Mouse (Mus musculus): Measurements from ENCODE around the gene Trim58.

Gene Trim58

DNA sequence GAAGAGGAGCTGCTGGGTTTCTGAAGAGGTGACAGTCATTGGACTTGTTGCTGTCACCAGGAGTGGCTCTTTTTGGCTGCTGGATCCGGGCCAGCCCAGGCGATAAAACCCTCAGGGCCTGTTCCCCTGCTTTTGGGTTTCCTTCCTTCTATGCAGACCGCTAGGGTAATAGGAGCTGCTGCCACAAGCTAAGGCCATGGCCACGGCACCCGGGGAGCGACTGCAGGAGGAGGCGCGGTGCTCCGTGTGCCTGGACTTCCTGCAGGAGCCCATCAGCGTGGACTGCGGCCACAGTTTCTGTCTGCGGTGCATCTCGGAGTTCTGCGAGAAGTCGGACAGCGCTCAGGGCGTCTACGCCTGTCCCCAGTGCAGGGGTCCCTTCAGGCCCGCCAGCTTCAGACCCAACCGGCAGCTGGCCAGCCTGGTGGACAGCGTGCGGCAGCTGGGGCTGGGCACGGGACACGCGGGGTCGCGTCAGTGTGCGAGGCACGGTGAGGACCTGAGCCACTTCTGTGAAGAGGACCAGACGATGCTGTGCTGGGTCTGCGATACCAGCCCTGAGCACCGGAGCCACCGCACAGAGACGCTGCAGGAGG, at the start of gene Trim58:
Gene Trim58, plus strand, starts transcription at position 194 of the 596 bp plus-strand sequence.
- no peak for DNase-seq (ENCODE audit: low spot score in 2 of 2)

DNA sequence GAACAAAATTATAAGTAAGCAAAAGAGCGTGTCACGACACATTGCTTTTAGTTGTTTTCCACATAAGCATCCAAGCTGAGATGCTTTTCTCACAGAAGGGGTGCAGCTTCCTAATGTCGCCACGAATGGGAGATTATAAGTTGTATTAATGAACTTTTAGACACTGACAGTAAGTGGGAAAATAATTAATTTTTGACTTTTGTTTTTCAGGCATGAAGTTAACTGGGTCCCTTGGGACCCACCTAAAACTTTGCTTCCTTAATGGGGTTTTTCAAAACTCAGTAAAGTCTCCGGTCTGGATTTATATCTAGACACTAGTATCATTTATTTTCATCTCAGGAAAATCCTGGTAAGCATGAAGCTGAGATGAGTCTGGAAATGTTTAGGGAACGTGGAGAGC, 45.5 kb upstream of the Trim58 start, which contains the start of gene Olfr324:
Gene Olfr324, plus strand, starts transcription at position 301 of the 400 bp plus-strand sequence.
- DNase-seq (ENCODE audit: low spot score in 2 of 2), result no peak

DNA sequence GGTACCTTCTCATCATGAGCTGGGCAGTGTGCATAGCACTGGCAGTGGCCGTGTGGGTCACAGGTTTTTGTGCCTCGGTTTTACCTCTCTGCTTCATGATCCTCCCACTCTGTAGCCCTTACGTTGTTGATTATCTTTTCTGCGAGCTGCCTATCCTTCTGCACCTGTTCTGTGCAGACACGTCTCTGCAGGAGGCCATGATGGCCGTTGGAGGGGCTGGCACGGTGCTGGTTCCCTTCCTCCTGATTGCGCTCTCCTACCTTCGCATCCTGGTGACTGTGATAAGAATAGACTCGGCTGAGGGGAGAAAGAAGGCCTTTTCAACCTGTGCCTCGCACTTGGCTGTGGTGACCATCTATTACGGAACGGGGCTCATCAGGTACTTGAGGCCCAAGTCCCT, 42.4 kb upstream of the Trim58 start:
- DNase-seq (ENCODE audit: low spot score in 2 of 2), result no peak

DNA sequence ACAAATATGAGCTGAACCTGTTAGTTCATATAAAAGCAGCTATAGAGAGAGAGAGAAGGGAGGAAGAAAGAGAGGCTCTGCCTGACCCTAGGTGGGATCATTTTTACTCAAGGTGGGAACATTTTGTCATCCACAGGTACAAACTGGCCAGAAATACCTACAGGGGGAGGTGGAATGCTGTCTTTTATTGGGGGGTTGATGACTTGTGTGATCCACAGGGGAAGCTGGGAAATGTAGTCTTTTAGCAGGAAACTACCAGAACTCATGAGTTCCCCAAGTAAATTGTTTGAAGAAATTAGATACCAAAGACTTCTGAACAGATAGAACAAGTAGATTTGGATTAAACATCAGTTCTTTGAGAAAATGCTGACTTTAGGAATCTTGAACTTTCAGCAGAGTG, 38.2 kb upstream of the Trim58 start:
- no peak for DNase-seq (ENCODE audit: low spot score in 2 of 2)

DNA sequence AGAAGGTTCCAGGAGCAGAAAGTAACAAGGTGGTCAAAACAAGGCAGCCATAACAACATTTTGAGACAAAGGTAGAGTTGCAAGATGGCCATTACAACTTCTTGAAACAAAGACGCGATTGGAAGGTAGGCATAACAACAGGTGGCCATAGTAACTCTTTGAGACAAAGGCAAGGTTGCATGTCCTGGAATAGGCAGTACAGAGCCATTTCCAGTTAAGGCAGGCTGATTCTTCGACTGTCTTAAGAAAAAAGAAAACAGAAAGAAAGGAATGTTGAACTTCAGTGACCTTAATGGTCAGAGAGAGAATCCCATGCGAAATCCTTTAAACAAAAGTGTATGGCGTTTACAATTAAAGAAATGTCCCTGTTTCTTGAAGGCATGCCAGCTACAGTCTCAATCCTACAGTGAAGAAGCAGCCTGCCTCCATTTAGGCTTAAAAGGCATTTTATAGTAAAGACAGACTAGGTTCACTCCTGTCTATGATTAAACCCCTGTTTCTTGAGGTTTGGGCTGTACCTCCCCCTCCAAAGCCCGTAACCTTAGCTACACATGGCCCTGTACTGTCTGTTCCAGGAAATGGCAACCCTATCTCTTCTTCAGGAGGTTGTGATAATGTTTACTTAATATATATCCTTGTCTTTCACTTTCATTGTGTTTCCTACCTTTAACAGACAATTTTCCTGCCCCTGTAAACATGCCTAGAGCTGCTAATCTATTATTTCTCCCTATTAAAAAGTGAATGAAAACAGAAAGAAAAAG, 37.3 kb upstream of the Trim58 start:
- DNase-seq (ENCODE audit: low spot score in 2 of 2), result no peak

DNA sequence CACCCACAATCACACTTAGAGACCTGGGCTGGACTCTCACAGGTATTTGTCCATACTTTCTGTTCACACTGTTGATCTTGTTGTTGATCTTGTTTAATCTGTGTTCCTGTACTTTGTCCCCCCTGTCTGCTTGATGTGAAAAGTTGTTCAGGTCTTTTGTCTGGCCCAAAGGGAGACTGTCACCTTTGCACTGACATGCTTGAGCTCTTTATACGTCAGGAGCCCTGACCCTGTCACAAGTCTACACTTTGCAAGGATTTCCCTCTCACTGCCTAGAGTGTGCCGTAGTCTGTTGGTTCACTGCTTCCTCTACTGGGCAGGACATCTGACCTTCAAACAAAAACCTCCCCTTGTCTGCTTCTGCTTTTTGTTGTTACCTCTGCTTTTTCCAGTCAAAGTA, 35.6 kb upstream of the Trim58 start:
- no peak for DNase-seq (ENCODE audit: low spot score in 2 of 2)

DNA sequence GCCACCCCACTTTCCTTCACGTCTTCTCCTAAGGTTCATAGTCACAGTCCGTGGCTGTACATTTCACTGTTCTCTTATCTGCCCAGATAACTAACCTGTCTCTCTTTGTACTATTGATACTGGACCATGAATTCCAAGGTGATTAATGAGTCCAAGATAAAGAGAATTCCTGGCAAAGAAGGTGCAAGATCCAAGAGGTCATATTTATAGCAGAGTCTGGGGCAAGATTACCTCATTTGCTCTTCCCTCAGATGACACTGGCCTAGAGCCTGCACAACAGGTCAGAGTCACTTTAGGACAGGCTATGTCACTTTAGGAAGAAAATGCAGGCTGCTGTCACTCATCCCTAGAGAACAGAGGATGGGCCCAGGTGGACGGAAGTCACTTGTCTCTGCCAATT, 35.0 kb upstream of the Trim58 start:
- DNase-seq (ENCODE audit: low spot score in 2 of 2), result no peak

DNA sequence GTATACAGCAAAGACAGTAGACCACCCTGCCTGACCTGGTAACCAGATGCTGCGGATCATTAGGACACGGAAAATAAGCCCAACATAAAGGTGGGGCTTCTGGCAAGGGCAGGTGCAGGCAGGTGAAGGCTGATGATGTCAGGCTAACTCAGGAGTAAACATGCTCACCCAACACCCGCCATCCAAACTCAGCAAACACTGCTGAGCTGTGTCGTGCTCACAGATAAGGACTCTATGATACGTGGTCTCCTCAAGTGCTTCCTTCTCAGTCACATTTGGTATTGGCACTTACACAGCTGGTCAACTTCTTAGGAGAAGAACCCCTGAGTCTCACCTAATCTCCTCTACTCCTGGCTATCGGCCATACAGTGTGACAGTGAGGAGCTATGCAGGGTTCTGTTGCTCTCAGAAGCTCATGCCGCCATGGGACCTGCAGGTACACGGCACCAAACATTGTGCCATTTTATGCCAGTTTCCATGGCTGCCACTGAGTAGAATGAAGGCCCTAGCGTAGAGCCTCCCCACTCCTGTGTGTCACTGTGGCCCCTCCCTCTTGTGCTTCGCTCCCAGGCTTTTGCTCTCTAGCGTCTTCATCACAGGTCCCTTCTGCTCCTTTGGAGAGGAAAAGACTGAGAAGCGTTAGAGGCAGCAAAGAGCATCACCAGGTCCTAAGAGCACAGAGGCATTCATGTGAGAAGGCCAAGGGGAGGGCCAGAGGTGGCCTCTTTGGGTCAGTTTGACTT, 33.9 kb upstream of the Trim58 start:
- DNase-seq (ENCODE audit: low spot score in 2 of 2), result no peak

DNA sequence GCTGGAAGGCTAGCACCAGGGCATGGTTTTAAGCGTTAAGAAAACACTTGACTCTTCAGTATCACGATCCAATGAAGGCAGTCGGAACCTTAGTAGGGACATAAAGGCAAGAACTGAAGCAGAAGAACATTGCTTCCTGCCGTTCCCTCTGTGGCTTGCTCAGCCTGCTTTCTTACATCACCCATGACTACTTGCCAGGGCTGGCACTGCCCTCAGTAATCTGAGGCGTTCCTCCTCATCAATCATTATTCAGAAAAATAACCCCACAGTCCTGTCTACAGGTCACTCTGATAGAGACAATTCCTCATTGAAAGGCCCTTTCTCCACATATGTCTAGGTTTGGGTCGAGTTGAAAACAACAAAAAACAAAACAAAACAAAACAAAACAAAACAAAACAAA, 33.2 kb upstream of the Trim58 start:
- no peak for DNase-seq (ENCODE audit: low spot score in 2 of 2)

DNA sequence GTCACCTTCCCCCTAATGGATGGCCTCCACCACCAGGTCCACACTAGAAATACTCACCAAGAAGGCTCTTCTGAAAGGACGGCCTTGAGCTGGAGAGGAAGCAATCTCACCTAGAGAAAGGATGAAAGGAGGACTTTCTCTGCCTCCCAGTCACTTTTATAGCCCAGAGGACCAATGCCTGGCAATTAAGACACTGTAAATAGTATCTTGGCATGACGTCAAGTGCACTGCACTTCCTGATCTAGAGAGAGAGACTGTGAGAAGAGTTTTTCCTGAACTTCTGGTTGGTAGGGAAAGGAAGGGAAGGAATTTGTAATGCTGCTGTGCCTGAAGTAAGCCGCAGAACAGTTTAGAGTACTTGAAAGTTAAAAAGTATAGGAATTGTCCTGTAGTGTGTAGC, 26.9 kb upstream of the Trim58 start:
- DNase-seq (ENCODE audit: low spot score in 2 of 2), result no peak

DNA sequence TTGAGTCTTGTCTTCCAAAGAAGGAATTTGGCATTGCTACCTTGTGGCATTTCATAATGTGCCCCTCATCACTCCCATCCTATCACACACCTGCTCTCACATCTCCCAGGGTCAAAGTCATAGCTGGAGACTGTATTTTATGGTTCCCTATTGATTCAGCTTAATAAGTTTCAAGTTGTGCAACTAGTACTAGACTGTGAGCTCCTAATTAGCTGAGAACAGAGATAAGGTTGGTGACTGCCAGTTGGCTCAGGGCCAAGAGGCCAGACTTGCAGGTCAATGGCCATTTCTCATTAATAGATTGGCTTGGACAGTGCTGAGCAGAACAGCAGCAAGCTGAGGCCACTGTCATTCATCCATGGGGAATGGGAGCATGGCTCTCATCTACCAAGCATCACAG, 25.7 kb upstream of the Trim58 start:
- no peak for DNase-seq (ENCODE audit: low spot score in 2 of 2)

DNA sequence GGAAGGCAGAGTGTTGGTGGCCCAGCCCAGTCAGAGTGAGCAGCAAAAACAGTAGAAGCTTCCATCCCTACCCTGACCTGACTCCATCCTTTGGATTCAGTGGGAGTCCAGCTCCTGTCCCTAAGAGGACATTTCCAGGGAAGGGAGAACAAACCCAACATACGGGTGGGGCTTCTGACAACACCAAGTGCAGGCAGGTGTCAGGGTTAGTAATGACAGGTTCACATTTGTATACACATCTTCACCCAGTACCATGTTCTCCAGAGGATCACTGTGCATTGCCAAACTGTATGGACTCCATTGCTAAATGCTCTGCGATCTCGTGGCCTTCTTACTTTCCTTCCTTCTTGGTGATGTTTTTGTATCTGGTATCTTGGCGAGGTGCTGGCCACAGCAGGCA, 24.3 kb upstream of the Trim58 start, which contains the start of gene 2210407C18Rik:
Gene 2210407C18Rik, minus strand, starts transcription at position 101 of the 400 bp plus-strand sequence.
- DNase-seq (ENCODE audit: low spot score in 2 of 2), result no peak

DNA sequence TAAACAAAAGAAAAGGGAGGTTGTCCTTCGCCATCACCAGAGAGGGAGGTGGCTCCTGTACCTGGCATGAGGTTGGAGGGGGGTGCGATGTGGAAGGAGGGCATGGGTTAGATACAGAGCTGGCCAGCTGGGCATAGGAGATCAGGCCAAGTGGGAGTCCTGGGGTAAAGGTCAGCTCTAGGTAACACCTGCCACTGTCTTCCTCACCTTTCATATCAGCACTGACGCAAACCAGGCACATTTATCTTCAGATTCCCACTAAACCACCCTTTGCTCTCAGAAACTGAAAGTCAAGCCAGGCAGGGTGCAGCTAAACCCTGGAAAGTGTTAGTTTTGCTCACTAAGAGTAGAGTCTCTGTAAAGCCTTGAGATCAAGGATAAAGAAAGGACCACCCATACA, 21.9 kb upstream of the Trim58 start:
- no peak for DNase-seq (ENCODE audit: low spot score in 2 of 2)

DNA sequence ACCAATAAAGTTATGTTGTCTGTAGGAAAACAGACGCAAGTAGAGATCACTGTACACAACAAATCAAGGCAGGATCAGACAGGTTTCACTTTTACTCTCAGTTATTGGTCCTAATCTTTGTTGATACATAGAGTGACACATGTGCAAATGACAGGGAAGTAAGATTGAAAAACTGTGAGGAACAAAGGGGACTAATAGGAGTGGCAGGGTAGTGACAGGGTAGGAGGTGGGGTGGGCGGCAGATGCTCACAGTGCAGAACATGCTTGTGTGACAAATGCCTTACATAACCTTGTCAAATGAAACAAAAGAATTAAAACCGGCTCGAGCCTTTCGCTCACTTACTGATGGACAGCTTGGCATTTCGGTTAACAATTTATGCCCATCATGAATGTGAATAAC, 21.5 kb upstream of the Trim58 start:
- DNase-seq (ENCODE audit: low spot score in 2 of 2), result no peak

DNA sequence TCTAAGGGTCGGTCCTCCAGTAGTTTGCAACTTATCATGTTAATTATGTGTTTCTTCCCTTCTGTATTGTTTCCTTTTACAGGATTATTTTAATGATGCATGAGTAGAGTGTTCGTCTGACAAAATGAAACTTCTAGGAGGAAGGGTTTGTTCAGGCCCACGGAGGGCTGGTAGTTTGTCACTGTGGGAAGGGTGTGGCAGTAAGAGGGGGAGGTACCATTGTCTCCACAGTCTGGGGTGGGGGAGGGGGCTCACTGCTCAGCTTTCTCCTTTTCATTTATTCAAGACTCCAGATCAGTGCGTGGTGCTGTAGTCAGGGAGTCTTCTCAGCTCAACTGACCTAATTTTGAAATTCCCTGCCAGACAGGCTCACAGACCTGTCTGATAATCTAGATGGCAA, 14.1 kb upstream of the Trim58 start:
- no peak for DNase-seq (ENCODE audit: low spot score in 2 of 2)

DNA sequence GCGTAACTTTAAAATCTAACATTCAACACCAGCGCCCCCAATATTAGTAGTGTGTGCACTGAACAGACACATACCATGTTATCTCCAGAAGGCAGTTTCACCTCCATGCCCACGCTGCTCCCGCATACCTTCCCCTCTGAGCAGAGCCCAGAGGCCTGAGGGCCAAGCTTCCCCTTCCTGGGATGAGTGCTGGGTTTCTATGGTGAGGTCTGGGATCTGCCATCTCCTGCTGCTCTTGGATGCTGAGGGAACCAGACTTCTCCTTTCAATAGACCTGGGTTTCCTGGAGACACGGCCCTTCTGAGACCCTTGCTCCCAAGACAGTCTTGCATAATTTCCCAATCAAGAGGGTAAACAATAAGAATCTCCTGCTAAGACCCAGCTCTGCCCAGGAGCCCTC, 9.9 kb upstream of the Trim58 start, which contains the start of gene Olfr323:
Gene Olfr323, minus strand, starts transcription at position 101 of the 400 bp plus-strand sequence.
- DNase-seq (ENCODE audit: low spot score in 2 of 2), result no peak

DNA sequence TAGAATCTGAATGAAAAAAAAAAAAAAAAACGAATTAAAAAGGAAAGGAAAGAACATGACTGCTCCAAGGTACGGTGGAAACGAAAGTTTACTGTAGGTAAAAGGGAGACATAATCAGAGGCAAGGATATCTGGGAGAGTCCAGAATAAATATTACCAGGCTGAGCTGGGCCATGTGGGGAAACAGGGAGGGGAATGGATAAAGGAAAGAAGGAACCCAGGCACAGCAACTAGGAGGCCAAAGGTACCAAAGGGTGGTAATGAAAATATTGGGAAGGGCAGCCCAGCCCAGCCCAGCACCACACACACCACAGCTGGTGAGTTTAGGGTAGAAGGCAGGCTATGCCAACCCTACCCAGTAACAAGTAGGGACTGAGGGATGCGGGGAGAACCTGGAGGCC, 5.4 kb upstream of the Trim58 start:
- DNase-seq (ENCODE audit: low spot score in 2 of 2), result no peak

DNA sequence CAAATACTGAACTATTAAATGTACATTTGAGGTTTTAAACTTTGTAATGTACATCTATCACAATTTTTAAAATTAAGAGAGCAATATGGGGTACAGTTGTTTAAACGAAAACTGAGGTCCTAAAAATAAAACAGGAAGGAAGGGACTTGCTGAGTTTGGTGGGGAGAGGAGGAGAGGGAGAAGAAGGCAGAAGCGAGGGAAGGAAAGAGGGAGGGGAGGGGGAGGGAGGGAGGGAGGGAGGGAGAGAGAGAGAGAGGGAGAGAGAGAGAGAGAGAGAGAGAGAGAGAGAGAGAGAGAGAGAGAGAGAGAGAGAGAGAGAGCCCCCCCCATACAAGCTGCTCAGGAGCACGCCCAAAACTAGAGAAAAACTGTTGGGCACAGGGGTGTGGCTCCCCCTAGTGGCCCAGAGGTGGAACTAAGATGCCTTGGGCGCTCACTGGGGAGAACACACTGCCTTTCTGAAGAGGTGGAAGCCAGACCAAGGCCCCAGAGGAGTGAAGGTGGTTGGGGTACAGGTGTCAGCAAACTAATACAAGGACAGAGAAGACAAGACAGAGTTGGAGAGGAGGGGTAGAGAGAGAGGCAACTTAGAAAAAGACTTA, 3.8 kb upstream of the Trim58 start:
- DNase-seq (ENCODE audit: low spot score in 2 of 2), result no peak

DNA sequence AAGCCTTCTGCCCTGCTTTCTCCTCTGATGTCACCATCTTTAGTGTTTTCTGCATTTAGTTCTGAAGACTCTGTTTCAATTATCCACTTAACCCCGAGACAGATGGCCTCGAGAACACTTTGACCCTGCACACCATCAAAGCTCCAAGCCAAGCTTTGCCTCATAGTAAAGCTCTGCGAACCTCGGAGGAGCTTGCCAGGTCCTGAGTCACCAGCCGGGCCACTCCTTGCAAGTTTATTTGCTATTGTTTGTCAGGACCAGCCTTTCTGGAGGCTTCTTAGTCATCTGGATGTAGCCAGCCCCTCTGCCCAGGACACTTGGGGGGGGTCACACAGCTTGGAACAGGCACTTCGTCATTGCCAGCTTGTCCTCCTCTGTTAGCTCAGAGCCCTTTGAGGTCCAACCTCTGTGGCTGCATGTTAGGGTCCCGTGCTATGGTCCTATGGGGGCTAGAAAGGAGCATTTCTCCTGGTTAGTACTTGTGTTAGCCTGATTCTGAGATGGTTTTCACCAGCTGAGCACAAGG, 2.0 kb upstream of the Trim58 start:
- no peak for DNase-seq (ENCODE audit: low spot score in 2 of 2)

DNA sequence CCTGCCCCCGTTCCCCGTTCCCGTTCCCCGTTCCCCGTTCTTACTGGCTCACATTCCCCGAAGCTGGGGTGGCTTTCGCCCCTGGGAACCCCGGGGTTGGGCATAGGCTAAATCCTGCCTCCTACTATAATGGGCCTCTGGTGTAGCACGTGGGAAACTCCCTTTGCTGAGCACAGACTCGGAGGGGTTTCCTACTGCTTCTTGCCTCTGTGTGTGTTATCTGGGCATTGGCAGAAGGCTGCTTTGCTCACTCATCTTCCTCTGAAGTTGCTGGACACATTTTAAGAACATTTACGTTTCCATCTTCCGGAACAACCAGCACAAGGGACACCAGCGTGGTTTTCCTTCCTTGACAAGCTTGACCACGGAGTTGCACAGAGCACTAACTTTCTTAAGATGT, 792 bp downstream of the Trim58 start:
- DNase-seq (ENCODE audit: low spot score in 2 of 2), result no peak

DNA sequence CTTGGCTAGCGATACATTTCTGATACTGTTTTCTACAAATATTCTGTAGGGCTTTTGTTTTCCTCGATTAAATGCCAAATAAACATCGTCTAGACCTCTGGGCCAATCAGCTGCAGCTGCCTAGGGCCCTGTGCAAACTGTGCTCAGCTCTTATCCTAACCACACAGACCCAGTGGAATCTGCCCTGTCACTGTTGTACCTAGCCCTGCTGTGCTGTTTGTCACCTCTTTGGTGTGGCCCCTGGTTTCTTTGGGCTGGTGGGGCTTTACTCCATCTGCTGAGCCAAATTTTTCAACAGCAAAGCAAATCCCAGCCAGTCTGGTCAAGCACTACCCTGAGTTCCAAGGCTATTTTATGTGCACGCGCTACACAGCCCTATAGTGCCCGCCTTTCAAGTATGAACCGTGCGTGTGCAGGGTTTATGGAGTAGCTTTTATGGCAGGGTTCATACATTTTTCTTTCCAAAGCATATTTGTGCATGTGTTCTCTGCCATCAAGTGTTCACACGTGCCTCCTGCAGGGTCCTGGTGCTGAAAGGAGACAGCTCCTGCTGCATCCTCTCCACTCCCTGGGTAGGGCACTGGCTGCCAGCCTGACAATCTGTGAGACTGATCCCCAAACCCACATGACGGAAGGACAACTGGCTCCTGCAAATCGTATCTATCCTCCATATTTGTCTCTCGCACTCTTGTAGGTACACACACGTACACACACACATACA, 1.5 kb downstream of the Trim58 start:
- DNase-seq (ENCODE audit: low spot score in 2 of 2), result no peak

Data from right cerebral cortex, postnatal 36 days (tissue).